In genomic region chr3:122810986-122811385, GRCm38 (mm10) we compare ENCODE assay signal across 21 mouse cellular contexts.
A peak's percentile ranks its signal among the peaks of the same experiment; 100 is the strongest.
DNase-seq lines count a peak whose midpoint lies in the region; ATAC-seq lines count a peak whose summit lies in the region.
"Had no signal": no experiment of that assay in that cellular context is flagged by ENCODE, and none has a peak within 500 bp of the region (broad histone marks: within the 10 kb centered on the region; RNA-seq: fewer than 3 reads in every experiment).

No protein-coding gene starts in this region.

- H3K9ac ChIP-seq in hindbrain, embryonic 16.5 days (ENCODE audit: low read depth, low read length) = no peak overlapping the region
- H3K9ac ChIP-seq: embryonic facial prominence, embryonic 12.5 days; forebrain, embryonic 13.5 days; forebrain, embryonic 15.5 days; forebrain, postnatal 0 days had no signal

- WGBS in hindbrain, embryonic 16.5 days = 82% methylated on average over 5 of the region's 5 CpGs

- no peaks in the 10 kb centered on the region for H3K9me3 ChIP-seq in hindbrain, embryonic 16.5 days (ENCODE audit: control insufficient read depth, low read length)
- H3K9me3 ChIP-seq: embryonic facial prominence, embryonic 10.5 days; embryonic facial prominence, embryonic 12.5 days; forebrain, embryonic 13.5 days; forebrain, embryonic 15.5 days had no signal

- DNase-seq in frontal cortex, postnatal 36 days (ENCODE audit: low spot score in 2 of 2) = no peak
- DNase-seq in right cerebral cortex, adult 18-20 months = peak; percentile 20
- no peak for DNase-seq in right cerebral cortex, postnatal 25 days
- peak; percentile 44 for DNase-seq in telencephalon, adult 2 months (ENCODE audit: low read depth, low spot score)
- DNase-seq: adrenal gland, adult 2 months; adrenal gland, postnatal 10 days; adrenal gland, postnatal 25 days; B cell, adult 2 months; cerebellum, adult 11-12 months; cerebellum, adult 2 months; cerebellum, adult 9-10 months; cerebellum, postnatal 10 days; cerebellum, postnatal 25 days; forebrain, postnatal 0 days had no signal

- no peak overlapping the region for H3K27ac ChIP-seq in hindbrain, embryonic 16.5 days (ENCODE audit: low read depth, low read length)
- H3K27ac ChIP-seq: embryonic facial prominence, embryonic 10.5 days; embryonic facial prominence, embryonic 12.5 days; forebrain, embryonic 13.5 days; forebrain, embryonic 15.5 days had no signal

- H3K27me3 ChIP-seq in hindbrain, embryonic 16.5 days (replicated peaks; ENCODE audit: control insufficient read depth, insufficient read depth, low read length) = no peaks in the 10 kb centered on the region
- H3K27me3 ChIP-seq: embryonic facial prominence, embryonic 12.5 days; forebrain, embryonic 13.5 days; forebrain, embryonic 15.5 days had no signal

- no peaks in the 10 kb centered on the region for H3K36me3 ChIP-seq in hindbrain, embryonic 16.5 days (ENCODE audit: control insufficient read depth, insufficient read depth, low read length)
- H3K36me3 ChIP-seq: embryonic facial prominence, embryonic 10.5 days; embryonic facial prominence, embryonic 12.5 days; forebrain, embryonic 15.5 days had no signal

- H3K4me1 ChIP-seq in hindbrain, embryonic 16.5 days (ENCODE audit: control insufficient read depth, insufficient read depth, low read depth, low read length) = no peaks in the 10 kb centered on the region

- no peak overlapping the region for H3K4me3 ChIP-seq in hindbrain, embryonic 16.5 days (ENCODE audit: low read length)
- H3K4me3 ChIP-seq: embryonic facial prominence, embryonic 10.5 days; embryonic facial prominence, embryonic 12.5 days; forebrain, embryonic 13.5 days; forebrain, embryonic 15.5 days had no signal

- peak; percentile 58 for ATAC-seq in frontal cortex, adult (ENCODE audit: low TSS enrichment)
- ATAC-seq in hindbrain, embryonic 16.5 days = no peak
- ATAC-seq: CD4-positive, CD25-positive, alpha-beta regulatory T cell, adult 4 months; forebrain, embryonic 13.5 days; forebrain, embryonic 15.5 days; forebrain, postnatal 0 days had no signal

- H3K4me2 ChIP-seq in hindbrain, embryonic 16.5 days (ENCODE audit: low read length) = no peak overlapping the region
- H3K4me2 ChIP-seq: embryonic facial prominence, embryonic 12.5 days; forebrain, embryonic 13.5 days; forebrain, embryonic 15.5 days had no signal

Comparison
In these comparisons a context has a peak if more than half of its experiments do, and no peak if none do; other contexts are left out.
1. DNase-seq: peak in right cerebral cortex, adult 18-20 months (single experiment) and telencephalon, adult 2 months (single experiment); none in frontal cortex, postnatal 36 days (0 of 2) and right cerebral cortex, postnatal 25 days (single experiment).